Mouse (Mus musculus): ENCODE measurements around the gene Dapp1. TPM values are rescaled to one million over a fixed set of nuclear protein-coding genes. Genes with fewer than 3 reads are reported as not detected.
"Not testable (repeated sequence)": the region's sequence is repeated elsewhere in the genome, so short reads cannot be mapped to it uniquely, and the experiment has no call there.

The Dapp1 gene
- polyA plus RNA-seq, 1 experiment from 2014 or later = 22.7 TPM

DNA sequence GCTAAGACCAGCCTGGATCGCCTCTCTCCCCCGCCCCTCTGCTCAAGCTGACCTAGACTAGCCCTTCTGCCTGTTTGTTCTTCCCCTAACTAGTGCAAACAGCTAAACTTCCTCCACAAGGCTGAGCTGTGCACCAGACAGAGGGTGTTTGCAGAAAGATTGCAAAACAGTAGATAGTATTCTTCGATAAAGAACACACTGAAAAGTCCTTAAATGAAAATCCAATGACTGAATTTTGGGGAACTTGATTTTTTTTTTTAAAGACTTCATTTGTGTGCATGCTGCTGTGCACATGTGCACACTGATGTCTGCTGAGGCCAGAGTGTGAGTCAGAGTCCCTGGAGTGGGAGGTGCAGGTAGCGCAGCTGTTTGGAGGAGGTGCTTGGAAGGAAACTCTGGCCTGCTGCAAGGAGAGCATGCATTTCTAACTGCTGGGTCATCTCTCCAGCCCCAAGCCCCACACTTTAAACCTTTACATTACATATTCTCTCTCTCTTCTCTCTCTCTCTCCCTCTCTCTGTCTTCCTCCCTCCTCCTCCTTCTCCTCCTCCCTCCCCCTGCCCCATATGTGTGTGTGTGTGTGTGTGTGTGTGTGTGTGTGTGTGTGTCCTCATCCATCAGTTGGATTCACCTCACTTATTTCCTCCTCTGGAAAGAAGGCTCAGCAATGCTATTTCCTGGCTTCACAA lies 29.0 kb downstream of the Dapp1 start:
- Histone ChIP-seq H3K9me3 (replicated peaks) (no peaks in the 10 kb centered on the region), H3K36me3 (peaks cover 30% of the 10 kb centered on the region), H3K4me1 (peaks cover 98% of the 10 kb centered on the region), H3K4me3 (no peak overlapping the region), H3K27me3 (replicated peaks) (no peaks in the 10 kb centered on the region), H3K9ac (0 out of 2 replicates have a peak overlapping the region, but pooled peaks have one; percentile 22), H3K27ac (peak overlapping the region; percentile 81), H3K4me2 (peak overlapping the region; percentile 56)
- 19% methylated on average over 4 of the region's 4 CpGs for WGBS (ENCODE audit: insufficient replicate concordance)
- peak; percentile 53 for ATAC-seq

DNA sequence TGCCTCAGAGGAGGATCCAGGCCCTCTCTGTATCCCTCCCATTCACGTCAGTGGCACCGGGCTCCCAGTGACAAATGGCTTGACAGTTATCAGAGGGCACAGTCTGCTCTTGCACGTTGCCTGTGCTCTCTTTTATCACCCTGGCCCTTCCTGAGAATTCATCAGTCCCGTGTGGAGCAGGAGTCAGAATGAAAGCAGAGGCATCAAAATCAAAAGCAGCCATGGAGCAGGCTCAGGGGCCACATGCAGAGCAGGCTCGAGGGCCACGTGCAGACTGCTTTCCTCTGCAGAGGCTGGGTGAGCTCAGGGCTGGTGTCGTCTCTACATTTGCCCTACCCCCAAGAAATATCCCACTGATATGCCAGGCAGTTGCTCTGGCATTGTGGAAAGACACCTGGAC lies 29.5 kb downstream of the Dapp1 start:
- no peak overlapping the region for H3K4me3 ChIP-seq
- peak overlapping the region; percentile 81 for H3K27ac ChIP-seq
- 5% methylated on average over 7 of the region's 7 CpGs for WGBS (ENCODE audit: insufficient replicate concordance)
- peaks cover 32% of the 10 kb centered on the region for H3K36me3 ChIP-seq
- H3K27me3 ChIP-seq (replicated peaks) = no peaks in the 10 kb centered on the region
- peak; percentile 74 for ATAC-seq
- peaks cover 98% of the 10 kb centered on the region for H3K4me1 ChIP-seq
- 0 out of 2 replicates have a peak overlapping the region, but pooled peaks have one; percentile 6 for H3K9ac ChIP-seq
- peak overlapping the region; percentile 56 for H3K4me2 ChIP-seq
- H3K9me3 ChIP-seq (replicated peaks) = no peaks in the 10 kb centered on the region

DNA sequence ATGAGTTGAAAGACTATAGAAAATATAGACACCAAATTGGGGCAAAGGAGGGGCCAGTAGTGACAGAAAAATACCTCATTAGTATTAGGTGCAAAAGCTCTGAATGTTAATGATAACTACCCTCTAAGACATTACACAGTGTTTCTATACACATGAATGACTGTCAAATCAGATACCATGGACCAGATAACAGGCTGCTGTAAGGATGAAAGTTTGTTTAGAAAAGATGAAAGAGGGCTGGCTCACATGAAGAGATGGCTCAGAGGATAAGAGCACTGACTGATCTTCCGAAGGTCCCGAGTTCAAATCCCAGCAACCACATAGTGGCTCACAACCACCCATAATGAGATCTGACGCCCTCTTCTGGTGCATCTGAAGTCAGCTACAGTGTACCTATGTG lies 30.0 kb downstream of the Dapp1 start:
- not testable (repeated sequence) for ATAC-seq

DNA sequence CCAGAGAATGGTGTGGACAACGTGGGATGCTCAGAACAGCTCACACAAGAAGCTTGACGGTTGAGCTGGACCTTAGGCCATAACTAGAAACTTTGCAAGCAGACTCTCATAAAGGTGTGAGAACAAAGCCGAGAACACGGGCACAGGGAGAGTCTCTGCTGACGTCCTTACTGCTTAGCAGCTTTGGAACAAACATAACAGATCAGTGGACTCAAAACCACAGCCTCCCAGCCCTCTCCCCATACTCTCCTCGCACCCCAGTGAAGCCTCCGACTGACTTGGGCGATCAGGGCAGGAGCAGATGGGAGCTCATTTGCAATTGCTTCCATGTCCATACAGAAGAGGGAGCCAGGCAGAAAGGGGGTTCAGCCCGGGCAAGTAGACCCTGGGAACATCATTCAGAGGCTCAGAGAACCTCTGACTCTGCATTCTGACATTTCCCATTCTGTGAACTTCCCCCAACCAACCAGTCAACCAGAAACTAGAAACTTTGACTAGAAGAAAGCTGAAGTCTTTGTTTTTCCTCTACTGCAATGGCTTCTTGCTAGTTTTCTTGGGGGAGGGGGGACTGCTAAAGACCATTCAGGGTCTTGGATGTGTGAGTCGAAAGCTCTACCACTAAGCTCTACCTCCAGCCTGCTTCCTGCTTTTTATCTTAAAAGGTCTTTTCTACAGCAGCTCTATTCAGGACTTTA lies 31.0 kb downstream of the Dapp1 start:
- Histone ChIP-seq H3K4me1 (peaks cover 96% of the 10 kb centered on the region), H3K9ac (no peak overlapping the region), H3K27me3 (replicated peaks) (no peaks in the 10 kb centered on the region), H3K4me2 (no peak overlapping the region), H3K9me3 (replicated peaks) (no peaks in the 10 kb centered on the region), H3K27ac (peak overlapping the region; percentile 64), H3K36me3 (peaks cover 44% of the 10 kb centered on the region), H3K4me3 (no peak overlapping the region)
- 59% methylated on average over 10 of the region's 10 CpGs for WGBS (ENCODE audit: insufficient replicate concordance)
- ATAC-seq = no peak

More for the DNA sequence above, 30.0 kb downstream of the Dapp1 start:
- Histone ChIP-seq H3K27ac (peak overlapping the region; percentile 81; the same call in 1 of the 2 replicates), H3K4me2 (peak overlapping the region; percentile 56; the same call in 1 of the 2 replicates), H3K4me1 (peaks cover 97% of the 10 kb centered on the region), H3K36me3 (peaks cover 36% of the 10 kb centered on the region)
- not testable (repeated sequence) for H3K9me3 ChIP-seq (replicated peaks); H3K4me3 ChIP-seq; H3K9ac ChIP-seq; H3K27me3 ChIP-seq (replicated peaks)
- 60% methylated on average over 3 of the region's 3 CpGs for WGBS (ENCODE audit: insufficient replicate concordance)

DNA sequence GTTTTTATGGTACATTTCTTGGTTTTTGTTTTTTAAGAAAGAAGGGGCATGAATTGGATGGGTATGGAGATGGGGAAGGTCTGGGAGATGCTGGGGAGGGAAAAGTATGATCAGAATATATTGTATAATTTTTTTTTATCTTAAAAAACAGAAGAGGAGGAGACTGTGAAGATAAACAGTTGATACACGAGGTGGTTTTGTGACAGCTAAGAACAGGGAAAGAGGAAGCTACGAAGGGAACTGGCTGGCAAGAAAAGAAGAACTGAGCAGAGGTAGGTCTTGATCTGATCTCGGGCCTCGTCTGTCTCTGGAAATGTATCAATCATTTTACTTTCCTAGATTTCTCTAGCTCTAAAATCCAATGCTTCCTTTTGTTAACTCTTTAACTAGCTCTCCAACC lies 33.8 kb downstream of the Dapp1 start:
- Histone ChIP-seq H3K27ac (no peak overlapping the region), H3K9ac (no peak overlapping the region), H3K36me3 (peaks cover 47% of the 10 kb centered on the region), H3K4me3 (no peak overlapping the region), H3K27me3 (replicated peaks) (no peaks in the 10 kb centered on the region), H3K9me3 (replicated peaks) (no peaks in the 10 kb centered on the region), H3K4me2 (no peak overlapping the region), H3K4me1 (peaks cover 93% of the 10 kb centered on the region)
- 22% methylated on average over 4 of the region's 4 CpGs for WGBS (ENCODE audit: insufficient replicate concordance)
- ATAC-seq = no peak

DNA sequence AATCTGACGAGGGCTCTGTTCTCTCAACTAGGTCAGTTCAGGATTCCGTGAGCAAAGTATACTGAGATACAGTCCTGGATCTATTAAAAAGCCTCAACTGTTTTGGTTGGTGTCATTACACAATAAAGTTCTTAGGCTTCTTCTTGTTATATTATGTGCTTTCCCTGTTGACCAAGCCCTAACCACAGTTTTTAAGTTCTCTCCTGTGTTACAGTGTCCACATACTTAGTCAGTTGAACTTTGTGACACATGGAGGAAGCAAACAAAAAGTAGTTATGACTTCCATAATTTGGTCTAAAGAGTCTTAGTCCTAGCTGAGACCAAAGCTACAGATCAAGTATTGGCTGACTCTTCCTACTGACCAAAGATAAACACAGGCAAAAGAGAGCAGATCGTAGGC lies 34.5 kb downstream of the Dapp1 start:
- Histone ChIP-seq H3K4me2 (no peak overlapping the region), H3K4me1 (peaks cover 93% of the 10 kb centered on the region), H3K9me3 (replicated peaks) (no peaks in the 10 kb centered on the region), H3K36me3 (peaks cover 51% of the 10 kb centered on the region), H3K27ac (peak overlapping the region; percentile 56; the same call in 1 of the 2 replicates), H3K9ac (no peak overlapping the region), H3K4me3 (no peak overlapping the region), H3K27me3 (replicated peaks) (no peaks in the 10 kb centered on the region)
- WGBS (ENCODE audit: insufficient replicate concordance) = 70% methylated on average over 3 of the region's 3 CpGs
- no peak for ATAC-seq

DNA sequence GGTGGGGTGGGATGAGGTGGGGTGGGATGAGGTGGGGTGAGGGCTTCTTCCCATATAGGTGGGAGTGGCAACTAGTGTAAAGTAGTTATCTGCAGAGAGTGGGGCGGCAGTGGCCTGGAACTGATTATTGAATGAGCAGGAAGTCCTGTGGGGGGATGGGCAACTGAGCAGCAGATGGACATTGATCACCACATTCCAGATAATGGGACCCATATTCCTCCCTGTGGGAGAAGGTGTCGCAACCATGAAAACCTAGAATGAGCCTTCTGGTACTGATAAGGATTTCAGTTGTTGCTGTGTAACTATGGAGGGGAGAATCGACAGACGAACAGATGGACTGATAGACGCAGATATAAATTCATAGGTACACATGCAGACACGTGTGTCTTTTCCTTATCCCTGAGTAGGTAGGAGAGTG lies 37.6 kb downstream of the Dapp1 start:
- peaks cover 41% of the 10 kb centered on the region for H3K36me3 ChIP-seq
- no peaks in the 10 kb centered on the region for H3K27me3 ChIP-seq (replicated peaks)
- H3K4me1 ChIP-seq = peaks cover 88% of the 10 kb centered on the region
- H3K27ac ChIP-seq = peak overlapping the region; percentile 61
- 14% methylated on average over 6 of the region's 6 CpGs for WGBS (ENCODE audit: insufficient replicate concordance)
- H3K4me2 ChIP-seq = peak overlapping the region; percentile 37
- no peak overlapping the region for H3K4me3 ChIP-seq
- ATAC-seq = peak; percentile 76
- H3K9ac ChIP-seq = no peak overlapping the region
- H3K9me3 ChIP-seq (replicated peaks) = no peaks in the 10 kb centered on the region

DNA sequence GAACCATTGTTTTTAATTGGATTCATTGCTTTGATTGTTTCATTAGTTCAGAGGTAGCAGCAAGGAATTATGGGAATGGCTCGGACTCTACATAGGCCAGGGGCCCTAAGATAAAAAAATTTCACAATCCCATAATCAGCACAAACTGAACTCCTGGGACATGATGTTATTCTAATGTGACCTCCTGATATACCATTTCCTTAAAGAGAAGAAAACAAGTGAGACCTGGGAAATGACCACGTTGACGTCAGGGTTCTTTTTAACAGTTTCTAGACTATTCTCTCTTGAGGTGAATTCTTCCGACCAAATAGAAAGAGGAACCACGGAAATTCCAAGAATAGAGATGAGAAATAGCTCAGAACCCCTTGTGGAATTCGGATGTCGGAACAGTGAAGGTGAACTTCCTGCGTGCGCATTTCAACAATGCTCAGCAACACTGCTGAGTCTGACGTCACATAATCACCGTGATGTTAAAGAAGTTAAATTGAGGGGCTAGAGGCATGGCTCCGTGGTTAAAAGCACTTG lies 39.2 kb downstream of the Dapp1 start:
- H3K27ac ChIP-seq = peak overlapping the region; percentile 13; the same call in 1 of the 2 replicates
- H3K4me3 ChIP-seq = no peak overlapping the region
- H3K36me3 ChIP-seq = peaks cover 40% of the 10 kb centered on the region
- no peaks in the 10 kb centered on the region for H3K27me3 ChIP-seq (replicated peaks)
- H3K9me3 ChIP-seq (replicated peaks) = no peaks in the 10 kb centered on the region
- peaks cover 76% of the 10 kb centered on the region for H3K4me1 ChIP-seq
- ATAC-seq = no peak
- WGBS (ENCODE audit: insufficient replicate concordance) = 66% methylated on average over 12 of the region's 12 CpGs
- H3K4me2 ChIP-seq = 0 out of 2 replicates have a peak overlapping the region, but pooled peaks have one; percentile 39
- H3K9ac ChIP-seq = no peak overlapping the region

DNA sequence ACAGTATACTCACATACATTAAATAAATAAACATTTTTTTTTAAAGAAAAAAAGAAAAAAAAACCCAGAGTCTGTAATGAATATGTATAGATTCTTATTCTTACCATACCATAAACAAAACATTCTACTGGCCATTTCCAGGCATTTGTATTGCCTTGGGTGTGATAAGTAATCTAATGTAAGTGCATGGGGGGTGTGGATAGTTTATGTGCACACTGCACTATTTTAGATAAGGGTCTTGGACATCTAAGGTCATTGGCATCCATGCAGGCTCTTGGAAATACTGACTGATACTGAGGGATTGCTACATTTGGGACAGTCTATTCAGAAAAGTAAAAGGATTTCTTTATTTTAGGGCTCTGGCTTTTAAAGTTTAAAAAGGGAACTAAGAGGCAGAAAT lies 39.8 kb downstream of the Dapp1 start:
- peak; percentile 61 for ATAC-seq
- Histone ChIP-seq H3K4me2 (peak overlapping the region; percentile 39; the same call in 1 of the 2 replicates), H3K9me3 (replicated peaks) (no peaks in the 10 kb centered on the region), H3K27ac (peak overlapping the region; percentile 78; the same call in 1 of the 2 replicates), H3K36me3 (peaks cover 42% of the 10 kb centered on the region), H3K9ac (no peak overlapping the region), H3K4me3 (no peak overlapping the region), H3K27me3 (replicated peaks) (no peaks in the 10 kb centered on the region), H3K4me1 (peaks cover 74% of the 10 kb centered on the region)

DNA sequence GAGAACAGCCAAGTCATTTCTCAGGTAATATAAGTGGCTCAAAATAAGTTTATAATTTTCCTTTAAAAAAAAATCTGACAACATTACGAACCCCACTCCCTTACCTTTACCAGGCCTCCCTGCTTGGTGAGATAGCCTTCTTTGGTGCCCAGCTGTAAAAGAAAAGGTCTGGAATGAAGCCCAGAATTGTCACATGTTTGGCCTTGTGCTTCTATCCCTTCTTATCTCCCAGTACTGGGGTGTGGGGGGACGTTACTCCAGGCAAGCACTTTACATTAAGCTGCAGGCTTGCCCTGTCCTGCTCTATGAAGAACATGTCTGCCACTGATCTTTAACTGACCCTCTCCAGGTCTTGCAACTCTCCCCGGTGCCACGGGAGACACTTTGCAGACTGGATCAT lies 40.6 kb downstream of the Dapp1 start:
- Histone ChIP-seq H3K9ac (0 out of 2 replicates have a peak overlapping the region, but pooled peaks have one; percentile 36), H3K36me3 (peaks cover 44% of the 10 kb centered on the region), H3K9me3 (replicated peaks) (no peaks in the 10 kb centered on the region), H3K4me3 (no peak overlapping the region), H3K27ac (peak overlapping the region; percentile 78), H3K4me2 (peak overlapping the region; percentile 39), H3K4me1 (peaks cover 71% of the 10 kb centered on the region), H3K27me3 (replicated peaks) (no peaks in the 10 kb centered on the region)
- ATAC-seq = peak; percentile 76
- WGBS (ENCODE audit: insufficient replicate concordance) = 28% methylated on average over 4 of the region's 4 CpGs

DNA sequence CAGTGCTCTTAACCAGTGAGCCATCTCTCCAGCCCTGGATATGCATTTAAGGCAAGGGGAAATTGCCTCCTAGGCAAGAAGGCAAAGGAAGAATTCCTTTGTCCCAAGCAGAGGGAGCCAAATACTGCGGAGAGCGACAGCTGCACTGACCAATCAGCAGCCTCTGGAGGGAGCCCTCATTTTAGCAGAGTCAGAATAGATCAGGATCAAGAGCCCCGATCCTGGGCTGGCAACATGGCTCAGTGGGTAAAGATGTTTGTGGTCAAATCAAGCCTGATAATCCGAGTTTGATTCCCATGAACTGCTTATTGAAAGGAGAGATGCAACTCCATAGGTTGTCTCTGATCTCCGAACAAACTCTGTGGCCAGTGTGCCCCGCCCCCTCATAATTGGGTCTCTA lies 42.7 kb downstream of the Dapp1 start:
- peaks cover 60% of the 10 kb centered on the region for H3K4me1 ChIP-seq
- no peak overlapping the region for H3K4me2 ChIP-seq
- H3K4me3 ChIP-seq = no peak overlapping the region
- H3K9ac ChIP-seq = no peak overlapping the region
- no peak overlapping the region for H3K27ac ChIP-seq
- ATAC-seq = no peak
- peaks cover 57% of the 10 kb centered on the region for H3K36me3 ChIP-seq
- 58% methylated on average over 6 of the region's 6 CpGs for WGBS (ENCODE audit: insufficient replicate concordance)
- H3K9me3 ChIP-seq (replicated peaks) = no peaks in the 10 kb centered on the region
- no peaks in the 10 kb centered on the region for H3K27me3 ChIP-seq (replicated peaks)

DNA sequence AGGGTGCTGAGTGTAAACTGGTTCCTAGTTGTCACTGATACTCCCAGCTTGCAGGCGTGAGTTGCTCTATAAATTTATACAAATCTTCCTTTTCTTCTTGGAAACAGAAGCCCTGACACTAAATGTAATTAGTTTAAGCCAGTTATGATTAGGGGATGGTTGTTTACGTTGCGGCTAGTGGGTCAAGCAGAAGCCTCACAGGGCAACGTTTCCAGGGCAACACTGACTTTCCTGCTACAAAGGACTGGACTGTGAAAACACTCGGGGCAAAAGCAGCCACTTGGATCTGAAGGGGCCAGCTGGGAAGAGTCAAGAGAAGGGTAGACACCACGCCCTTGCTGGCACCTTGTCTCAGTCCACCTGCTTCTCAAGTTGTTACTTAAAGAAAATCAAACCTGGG lies 44.8 kb downstream of the Dapp1 start:
- no peaks in the 10 kb centered on the region for H3K9me3 ChIP-seq (replicated peaks)
- H3K27me3 ChIP-seq (replicated peaks) = no peaks in the 10 kb centered on the region
- no peak for ATAC-seq
- peaks cover 69% of the 10 kb centered on the region for H3K36me3 ChIP-seq
- no peak overlapping the region for H3K4me3 ChIP-seq
- H3K27ac ChIP-seq = no peak overlapping the region
- H3K9ac ChIP-seq = no peak overlapping the region
- H3K4me2 ChIP-seq = no peak overlapping the region
- WGBS (ENCODE audit: insufficient replicate concordance) = 61% methylated on average over 6 of the region's 6 CpGs
- peaks cover 39% of the 10 kb centered on the region for H3K4me1 ChIP-seq
